Mouse (Mus musculus): ENCODE measurements around the gene Slc39a10.
A peak's percentile ranks its signal among the peaks of the same experiment; 100 is the strongest.
"Not testable (repeated sequence)": the region's sequence is repeated elsewhere in the genome, so short reads cannot be mapped to it uniquely, and the experiment has no call there.

Gene Slc39a10

GRCm38 (mm10) chr1:46864175-46864885, 28.3 kb downstream of the Slc39a10 start:
- DNase-seq (ENCODE audit: low read depth, low spot score), result no peak

DNA sequence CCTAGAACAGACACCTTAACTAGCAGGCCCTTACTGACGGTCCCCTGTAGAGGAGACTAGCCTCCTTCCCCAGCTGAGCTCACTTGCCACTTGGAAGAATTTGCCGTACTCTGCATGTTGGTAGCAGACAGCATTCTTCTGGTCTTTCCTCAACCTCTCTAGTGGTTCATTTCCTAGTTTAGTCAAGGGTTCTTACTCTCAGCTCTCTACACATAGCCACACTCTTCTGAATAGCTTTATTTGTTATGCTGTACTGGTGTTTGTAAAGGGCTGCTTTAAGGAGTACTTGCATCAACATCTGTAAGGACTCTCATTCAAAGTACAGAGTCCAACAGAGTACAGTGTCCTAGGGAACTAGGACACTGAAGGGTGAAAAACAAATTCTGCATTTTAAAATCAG, 29.2 kb downstream of the Slc39a10 start:
- no peak for DNase-seq (ENCODE audit: low read depth, low spot score)

DNA sequence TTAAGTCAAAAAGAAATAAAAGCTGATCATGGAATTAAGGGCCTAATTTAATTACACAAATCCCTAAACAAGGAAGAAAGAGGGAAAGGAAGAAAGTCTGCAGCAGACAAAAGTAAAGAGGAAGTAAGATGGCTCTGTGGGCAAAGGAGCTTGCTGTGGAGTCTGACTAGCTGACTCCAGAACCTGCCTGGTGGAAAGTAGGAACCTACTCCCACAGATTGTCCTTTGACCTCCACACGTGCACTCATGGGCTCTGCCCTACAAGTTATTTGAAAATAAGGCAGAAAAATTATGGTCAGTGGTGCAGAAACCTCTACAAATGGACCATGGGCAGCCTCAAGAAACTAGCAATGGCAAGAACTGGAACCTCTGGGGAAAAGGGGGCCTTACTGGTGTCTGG, 32.6 kb downstream of the Slc39a10 start:
- no peak for DNase-seq (ENCODE audit: low read depth, low spot score)

- no peak for DNase-seq (ENCODE audit: low read depth, low spot score)
Observed at GRCm38 (mm10) chr1:46858579-46858978, 34.1 kb downstream of the Slc39a10 start.

DNA sequence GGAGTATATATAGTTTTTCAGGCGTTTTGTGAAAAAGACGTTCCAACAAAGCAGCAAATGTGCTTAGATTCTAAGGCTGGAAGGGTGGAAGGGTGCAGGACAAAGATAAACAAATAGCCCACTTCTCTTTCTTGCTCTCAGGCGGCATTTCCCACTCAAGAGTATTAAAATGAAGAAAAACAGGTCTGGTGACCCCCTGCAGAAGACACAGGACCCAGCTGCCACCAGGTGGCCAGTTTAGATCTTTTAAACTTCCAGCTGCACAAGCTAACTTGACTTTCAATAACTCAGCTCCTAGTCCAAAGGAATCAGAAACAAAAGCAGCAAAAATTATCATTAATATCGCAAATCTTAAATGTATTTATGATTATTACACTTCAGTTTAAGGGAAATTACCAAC, 36.2 kb downstream of the Slc39a10 start:
- no peak for DNase-seq (ENCODE audit: low read depth, low spot score)

DNA sequence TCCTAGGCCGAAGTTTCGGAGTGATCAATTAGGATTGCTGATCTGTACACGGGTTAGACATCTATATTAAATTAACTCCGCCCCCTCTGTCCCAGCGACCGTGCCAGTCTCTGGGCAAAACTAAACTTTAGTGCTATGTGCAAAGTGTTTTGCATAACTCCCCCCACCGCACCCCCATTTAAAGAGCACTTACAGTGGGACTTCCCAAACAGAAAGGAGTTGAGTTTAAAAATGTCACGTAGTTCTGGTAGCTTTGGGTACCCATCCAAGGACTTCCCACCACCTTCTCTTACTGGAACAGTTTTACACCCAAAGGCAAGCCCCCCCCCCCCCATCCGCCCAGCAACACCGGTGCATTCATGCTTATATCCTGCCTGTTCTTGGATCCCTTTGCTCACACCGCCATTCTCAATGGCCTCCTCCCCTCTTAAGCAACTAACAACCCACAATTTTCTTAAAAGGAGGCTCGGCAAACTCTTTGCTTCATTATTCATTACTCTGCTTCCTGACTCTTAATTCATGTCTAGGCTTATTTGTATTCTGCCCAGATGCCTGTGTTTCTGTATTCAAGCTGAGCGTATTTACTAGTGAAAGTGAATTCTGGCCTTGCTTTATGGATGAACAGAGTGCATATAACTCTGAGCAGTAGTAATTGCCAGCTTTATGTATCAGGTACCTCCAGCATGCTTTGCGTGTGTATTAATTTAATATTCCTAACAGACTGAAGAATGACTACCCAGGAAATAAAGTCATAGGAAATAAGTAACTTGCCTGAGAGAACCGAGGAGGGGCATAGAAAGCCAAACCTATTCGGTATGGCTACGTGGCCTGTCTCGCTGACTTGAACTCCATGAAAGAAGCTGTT, 38.4 kb downstream of the Slc39a10 start:
- DNase-seq (ENCODE audit: low read depth, low spot score), result no peak

DNA sequence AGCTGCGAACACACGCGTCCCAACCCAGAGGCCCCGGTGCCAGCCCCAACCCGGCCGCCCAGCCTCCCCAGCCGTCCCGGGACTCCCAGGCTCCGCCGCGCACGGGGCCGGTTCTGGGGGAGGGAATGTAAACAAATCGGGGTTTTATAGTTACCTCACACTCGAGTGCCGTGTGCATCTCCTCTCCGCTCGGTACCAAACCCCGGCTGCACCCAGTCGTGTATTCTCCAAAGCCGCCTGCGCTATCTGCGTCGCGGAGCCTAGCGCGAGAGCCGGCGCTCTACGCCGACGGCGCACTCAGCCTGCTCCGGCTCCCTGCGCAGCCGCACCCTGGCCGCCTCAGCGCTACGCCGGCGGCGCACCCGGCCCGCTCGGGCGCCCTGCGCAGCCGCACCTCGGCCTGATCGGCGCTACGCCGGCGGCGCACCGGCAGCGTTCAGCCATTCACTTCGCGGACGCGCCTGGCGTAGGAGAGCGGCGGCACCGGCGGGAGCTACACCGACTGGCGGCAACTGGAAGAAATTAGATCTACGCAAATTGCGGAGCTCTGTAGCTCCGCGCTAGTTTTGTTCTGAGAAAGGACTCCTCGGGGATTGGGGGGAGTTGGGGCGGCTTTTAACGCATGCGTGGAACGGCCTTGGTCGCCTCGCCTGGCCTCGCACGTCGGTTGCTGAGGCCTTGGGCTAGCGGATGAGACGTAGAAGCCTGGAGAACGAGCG, 39.2 kb downstream of the Slc39a10 start:
- DNase-seq (ENCODE audit: low read depth, low spot score), result peak; percentile 89

DNA sequence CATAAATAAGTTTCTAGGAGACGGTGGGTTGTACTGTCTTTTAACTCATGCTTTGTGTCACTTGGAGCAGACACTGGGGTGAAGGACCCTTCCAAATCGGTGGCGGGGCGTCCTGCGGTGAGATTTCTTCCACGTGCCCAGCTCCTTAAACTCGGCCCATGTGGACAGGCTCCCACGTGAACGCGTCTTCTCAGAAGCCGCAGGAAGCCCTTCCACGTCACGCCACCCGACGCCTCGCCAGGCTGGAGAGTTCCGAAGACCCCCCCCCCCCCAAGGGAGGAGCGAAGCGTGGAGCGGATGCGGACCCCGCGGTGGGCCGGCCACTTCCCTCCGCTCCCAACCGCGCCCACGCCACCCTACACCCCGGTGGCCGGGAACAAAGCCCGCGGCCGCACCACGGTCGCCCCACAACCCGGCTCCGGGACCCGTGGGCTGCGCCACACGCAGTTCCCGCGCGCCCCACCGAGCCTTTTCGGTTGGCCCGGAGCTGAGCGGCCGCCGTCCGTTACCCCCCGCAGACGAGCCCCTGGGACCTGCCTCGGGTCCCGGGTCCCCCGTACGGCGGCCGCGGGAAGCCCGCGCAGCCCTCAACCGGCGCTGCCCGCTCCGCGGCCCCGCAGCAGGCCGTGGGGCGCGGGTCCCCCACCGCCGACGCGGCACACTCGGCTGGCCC, 39.9 kb downstream of the Slc39a10 start:
- DNase-seq (ENCODE audit: low read depth, low spot score), result no peak

DNA sequence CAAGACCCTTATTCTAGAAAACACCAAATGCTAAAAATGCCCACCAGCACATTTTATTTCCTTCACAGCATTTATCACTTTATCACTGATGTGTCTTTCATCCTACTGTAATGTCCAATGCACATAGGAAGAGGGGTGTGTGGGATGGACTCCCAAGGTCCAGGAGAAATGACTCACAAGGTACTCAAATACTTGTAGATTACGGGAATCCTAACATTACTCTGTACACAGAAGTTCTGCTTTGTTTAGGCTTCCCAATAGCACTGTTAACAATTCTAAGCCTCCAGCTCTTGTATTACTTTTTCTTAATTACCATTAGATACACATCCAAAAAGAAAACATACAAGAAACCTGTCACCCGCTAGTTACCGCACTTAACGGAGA, 40.4 kb downstream of the Slc39a10 start:
- DNase-seq (ENCODE audit: low read depth, low spot score), result no peak

DNA sequence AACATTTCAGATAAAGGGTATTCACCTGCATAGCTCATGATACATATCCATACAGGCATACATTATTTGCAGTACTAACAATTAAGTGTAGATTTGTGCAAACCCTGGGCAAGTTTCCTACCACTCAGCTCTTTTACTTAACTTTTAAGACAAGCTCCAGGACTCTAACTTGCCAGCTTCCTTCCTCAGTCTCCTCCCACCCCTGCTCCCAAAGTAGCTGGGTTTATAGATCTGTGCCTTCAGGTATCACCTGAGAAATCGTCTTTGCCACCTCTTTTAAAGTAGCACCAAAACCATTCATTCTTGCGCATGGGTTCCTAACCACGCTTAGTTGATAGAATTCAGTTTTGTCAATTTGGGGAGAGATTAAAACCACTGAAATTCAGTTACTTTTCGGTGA, 41.1 kb downstream of the Slc39a10 start:
- DNase-seq (ENCODE audit: low read depth, low spot score), result no peak

GRCm38 (mm10) chr1:46849758-46850157, 42.9 kb downstream of the Slc39a10 start:
- peak; percentile 41 for DNase-seq (ENCODE audit: low read depth, low spot score)

- no peak for DNase-seq (ENCODE audit: low read depth, low spot score)
Observed at GRCm38 (mm10) chr1:46845221-46845620, 47.4 kb downstream of the Slc39a10 start.

GRCm38 (mm10) chr1:46844281-46844680, 48.4 kb downstream of the Slc39a10 start:
- no peak for DNase-seq (ENCODE audit: low read depth, low spot score)

GRCm38 (mm10) chr1:46843406-46843805, 49.2 kb downstream of the Slc39a10 start:
- no peak for DNase-seq (ENCODE audit: low read depth, low spot score)

DNA sequence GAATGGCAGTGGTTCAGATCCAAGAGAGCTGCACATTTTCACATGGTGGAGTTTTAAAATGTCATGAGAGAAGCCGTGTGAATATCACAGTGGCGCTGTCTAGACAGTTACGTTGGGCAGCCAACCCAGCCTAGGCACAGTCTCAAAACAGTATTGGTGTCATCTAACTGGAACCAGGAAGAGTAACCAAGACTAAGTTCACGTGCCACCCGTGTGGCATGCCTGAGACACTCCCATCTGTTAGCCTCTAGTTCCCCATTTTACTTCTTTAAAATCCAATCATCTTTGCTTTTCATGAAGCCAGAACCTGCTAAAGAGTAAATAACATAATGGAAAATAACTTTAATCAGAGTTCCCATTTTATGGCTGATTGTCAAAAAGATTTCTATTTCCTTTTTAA, 60.7 kb downstream of the Slc39a10 start:
- no peak for DNase-seq (ENCODE audit: low read depth, low spot score)

DNA sequence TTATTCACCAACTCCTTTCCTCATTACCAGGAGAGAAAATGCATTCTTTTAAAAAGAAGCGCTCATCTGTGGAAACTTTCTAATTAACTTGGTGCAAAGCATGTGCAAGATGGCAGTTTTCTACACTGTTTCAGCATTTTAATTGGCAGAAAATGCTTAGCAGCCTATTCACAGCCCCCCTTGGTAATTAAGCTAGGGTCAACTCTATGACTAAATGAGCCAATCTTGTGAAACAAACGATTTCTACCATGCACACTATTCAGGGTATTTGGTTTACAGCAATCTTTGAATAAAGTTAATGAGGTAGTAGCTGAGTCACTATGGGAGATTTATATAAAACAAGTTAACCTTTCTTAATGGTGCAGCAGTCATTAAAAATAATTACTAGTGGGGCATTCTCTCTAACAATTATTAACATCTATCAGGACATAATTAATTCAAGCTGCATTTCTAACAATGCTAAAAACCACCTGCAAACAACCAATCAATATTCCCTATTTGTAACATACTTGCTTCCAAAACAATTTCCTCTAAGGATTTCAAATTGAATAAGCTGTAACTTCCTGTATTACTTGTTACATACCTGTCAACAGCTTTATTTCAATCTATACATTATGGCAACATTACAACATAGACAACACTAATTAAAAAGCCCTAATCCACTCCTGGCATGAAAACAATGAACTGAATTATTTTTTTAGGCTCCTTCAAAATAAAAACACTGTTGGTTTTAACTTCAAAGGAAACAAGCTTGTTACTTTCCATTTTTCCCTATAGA, 62.4 kb downstream of the Slc39a10 start:
- no peak for DNase-seq (ENCODE audit: low read depth, low spot score)

DNA sequence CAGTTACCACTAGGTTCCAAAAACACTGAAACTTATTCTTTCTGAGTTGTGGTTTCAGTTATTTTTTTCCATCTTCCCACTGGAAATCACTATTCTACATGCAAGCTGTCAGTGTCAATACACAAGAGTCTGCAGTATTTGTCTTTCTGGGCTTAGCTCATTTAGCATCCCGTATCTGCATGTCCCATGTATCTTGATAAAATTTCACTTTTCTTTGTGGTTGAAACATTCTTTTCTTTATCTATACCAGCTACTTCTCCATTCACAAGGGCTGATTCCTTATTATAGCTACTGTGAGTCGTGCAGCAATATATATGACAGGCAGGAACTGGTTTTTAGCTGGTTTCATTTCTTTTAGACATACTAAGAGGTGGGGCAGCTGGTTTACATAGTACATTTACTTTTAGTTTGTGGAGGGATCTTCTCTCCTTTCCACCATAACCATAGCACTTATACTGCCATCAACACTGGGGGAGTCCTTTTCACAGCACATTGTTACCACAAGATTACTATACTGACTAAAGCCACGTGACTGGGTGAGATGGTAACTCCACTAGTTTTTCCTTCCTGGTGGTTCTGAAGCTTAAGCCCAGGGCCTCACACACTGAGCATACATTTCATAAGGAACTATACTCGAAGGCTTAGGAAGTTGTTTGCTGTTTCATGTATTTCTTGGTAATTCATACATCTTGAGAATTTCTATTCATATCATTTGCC, 70.2 kb downstream of the Slc39a10 start:
- DNase-seq (ENCODE audit: low read depth, low spot score), result no peak

DNA sequence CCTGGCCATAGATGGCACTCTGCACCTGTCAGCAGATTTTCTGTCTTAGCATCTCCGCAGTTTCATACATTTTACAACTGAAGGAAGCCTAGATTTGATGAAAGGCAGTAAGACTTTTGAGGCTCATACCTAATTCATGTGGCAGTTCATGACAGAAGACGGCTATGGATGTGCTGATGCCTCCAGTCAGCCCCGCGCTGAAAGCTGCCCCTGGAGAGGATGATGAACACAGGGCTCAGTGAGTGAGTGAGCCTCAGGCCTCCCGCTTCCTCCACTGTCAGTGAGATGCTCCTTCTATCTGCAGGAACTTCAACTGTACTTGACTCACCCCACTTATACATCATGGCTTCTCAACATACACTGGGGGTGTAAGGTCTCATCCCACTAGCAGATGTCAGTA, 74.7 kb downstream of the Slc39a10 start:
- no peak for DNase-seq (ENCODE audit: low read depth, low spot score)

GRCm38 (mm10) chr1:46808630-46809029, 84.0 kb downstream of the Slc39a10 start:
- not testable (repeated sequence) for DNase-seq (ENCODE audit: low read depth, low spot score)

DNA sequence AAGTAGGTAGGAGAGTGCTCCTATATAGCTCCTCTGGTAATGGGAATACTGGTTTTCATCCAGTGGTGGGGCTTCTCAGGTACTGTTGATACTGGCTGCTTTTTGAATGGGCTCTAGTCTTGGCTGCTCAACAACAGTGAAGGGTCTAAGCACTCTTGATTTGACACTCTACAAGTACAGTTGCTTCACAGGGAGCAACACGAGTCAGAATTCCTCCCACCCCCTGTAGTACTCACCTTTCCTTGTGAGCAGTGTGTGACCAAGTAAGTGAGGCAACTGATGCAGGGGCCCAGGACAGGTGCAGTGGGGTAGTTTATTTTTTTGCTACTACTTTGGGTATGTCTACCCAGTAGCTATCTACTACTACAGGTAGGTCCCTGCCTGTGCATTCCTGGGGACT, 87.6 kb downstream of the Slc39a10 start:
- DNase-seq (ENCODE audit: low read depth, low spot score), result no peak

Data from c-Kit-negative CD71-positive TER-119-positive erythroid progenitor cells, embryonic 14.5 days (primary cell).